Mouse (Mus musculus) spleen, postnatal 10 days (tissue): ENCODE measurements around the gene Nfya.

Source experiments
- DNase-seq, 2 experiments: peaks; one replicate each; pipeline ENCODE4 v3.0.0; 2021 to 2022; ENCODE audit warnings: low spot score in 2 of 2

Nfya gene

DNA sequence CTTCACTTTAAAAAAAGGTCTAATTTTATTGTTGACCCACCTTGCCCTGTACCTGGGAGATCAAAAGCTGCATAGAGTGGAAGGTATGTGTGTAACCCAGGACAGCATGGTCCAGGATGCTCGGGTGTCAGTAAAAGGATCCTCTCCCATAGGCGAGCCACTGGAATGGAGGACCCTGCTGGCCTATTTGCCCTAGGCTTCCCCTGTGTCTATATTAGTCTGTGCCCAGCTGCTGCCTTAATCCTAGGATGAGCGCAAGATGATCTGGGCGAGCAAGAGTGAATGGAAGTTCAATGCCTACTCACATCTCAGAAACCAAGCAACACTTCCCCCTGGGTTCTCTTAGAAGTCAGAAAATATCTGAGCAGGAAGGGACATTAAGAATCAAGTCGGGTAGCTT is 21.3 kb upstream of the Nfya start:
- DNase-seq, result no peak

DNA sequence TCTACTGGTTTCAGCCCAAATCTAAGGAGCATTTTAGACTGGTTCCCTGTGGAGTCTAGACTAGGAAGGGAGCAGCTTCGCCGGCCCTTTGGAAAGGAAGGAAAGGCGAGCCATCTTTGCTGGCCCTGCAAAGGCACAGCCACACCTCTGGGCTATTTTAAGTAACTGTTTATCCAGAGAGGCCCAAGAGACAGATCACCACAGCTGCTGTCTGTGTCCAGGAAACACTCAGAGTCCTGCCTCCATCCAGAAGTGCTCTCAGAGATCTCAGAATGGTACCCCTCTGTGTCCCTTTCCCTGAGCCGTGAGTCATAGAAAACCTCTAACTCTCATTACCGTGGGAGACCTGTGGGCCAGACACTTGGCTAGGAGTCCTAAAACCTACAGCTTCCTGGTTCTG is 20.7 kb upstream of the Nfya start:
- DNase-seq, result no peak

DNA sequence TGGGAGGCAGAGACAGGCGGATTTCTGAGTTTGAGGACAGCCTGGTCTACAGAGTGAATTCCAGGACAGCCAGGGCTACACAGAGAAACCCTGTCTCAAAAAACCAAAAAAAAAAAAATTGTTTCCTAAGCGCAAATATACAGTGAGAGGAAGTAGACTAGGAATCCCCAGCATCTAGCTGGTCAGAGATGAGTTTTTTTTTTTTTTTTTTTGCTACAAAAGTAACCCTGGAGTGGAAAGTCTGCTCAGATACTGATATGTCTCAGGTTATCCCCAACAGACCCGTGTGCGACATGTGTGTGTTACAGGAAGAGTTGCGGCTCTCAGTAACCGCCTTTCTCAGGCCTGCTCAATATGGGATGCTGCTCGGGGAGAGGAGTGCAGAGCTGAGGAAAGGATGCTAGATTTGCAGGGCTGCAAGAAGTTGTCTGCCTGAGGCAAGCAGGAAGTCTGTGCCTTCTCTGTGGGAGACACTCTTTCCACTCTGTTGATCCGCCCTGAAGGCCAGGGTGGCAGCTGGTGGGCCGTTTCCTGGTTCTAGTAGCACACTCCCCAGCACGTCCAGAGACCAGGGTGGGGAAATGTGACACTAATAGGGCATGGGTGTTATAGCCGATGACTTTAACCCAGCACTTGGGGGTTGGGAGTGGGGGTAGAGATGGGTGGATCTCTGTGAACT is 18.3 kb upstream of the Nfya start:
- DNase-seq, result peak in 1 of 2 experiments; percentile 61

DNA sequence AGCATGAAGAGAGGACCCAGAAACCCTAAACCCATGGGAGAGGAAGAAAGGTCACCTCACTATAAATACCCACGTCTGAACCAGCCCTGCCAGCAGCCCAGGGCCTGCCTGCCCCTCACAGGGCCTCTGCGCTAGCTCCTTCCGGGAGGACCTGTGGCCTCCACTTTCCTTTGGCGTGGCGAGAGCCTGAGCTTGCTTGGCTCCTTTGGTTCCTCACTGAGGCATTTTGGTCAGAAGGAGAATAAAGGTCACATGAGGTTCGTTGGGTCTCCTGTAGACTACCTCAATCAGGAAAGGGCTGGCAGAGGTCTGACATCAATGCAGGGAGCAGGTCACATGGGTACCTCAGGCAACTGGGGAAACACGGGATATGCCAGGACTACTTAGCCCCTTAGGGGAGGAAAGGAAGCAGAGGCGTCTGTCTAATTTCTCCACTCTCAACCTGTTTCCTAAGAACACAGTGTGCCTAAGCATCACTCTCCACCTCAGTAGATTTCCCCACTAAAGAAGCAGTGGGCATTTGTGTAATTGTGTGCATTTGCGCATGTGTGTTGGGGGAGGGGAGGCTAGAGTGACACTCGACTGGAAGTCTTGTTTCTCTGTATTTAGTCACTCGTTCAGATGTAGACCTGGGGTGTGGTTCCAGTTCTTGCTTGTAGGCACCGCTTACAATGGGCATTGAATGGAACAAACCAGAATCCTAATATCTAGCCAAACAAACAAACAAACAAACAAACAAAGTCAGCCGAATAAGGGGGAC is 17.5 kb upstream of the Nfya start:
- DNase-seq, result peak in 1 of 2 experiments; percentile 61

DNA sequence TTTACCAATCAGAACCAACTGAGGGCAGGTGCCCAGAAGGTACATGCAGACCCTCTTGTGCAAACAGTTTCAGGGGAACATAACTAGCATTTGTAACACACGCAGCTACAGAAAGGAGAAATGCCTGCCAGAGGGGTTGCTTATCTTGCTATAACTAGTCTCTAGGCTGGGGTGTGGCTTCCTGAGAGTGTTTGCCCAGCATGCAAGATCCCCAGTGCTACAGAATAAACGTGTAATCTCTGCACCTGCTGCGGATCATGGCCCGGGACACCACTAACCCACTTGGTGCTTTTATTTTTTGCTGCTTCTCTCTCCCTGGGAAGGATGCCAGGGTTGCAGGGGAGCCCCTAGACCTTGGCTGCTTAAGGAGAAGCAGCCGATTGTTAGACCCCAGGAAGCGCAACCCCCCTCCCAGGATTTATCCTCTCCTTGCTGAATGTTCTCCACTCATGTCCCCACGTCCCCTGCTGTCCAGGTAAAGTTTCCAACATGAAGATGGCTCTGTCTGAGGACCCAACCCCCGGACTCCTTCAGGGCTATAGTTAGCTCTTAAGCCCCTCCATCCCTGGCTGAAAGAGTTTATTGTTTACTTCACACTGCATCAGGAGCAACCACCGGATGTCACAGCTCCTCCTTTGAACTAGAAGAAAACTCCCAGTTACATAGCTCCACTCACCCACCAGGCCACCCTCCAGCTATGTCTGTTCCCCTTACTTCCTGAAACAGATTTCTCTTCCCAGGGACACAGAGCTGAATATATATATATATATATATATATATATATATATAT is 16.3 kb upstream of the Nfya start:
- peak in 1 of 2 experiments; percentile 64 for DNase-seq

DNA sequence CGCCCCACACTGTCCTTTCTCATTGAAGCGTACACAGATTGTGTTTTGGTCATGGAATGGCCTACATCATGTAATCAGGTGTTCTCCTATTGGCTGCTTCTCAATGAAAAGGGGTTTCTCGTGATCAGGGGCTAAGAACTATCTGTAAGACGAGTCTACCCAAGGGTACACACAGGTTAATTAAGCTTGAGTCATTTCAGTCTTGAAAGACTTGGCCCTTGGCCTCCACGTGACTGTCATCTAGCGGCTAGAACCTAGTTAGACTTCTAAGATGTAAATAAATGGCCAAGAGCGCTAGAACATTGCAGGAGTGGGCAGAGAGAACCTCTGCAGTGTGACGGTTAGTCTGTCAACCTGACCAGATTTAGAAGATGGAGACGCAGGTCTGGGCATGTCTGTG is 14.5 kb upstream of the Nfya start:
- DNase-seq, result no peak

DNA sequence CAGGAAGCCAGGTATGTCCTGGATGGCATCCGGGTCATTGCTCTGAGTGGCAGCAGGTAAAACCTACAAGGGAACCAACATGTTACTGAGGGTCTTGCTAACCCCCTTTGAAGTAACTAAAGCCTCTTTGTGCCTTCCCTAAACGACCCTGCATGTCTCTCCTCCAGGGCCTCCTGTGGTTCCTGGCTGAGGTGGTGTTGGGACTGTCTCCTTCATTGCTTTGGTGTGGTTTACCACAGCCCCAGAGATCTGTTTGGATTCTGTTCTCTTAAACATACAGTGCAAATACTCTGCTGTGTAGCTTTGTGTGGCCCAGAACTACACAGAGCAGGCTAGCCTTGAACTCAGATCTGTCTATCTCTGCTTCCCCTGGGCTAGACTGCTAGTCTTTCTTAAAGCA is 9.9 kb upstream of the Nfya start:
- DNase-seq, result no peak

DNA sequence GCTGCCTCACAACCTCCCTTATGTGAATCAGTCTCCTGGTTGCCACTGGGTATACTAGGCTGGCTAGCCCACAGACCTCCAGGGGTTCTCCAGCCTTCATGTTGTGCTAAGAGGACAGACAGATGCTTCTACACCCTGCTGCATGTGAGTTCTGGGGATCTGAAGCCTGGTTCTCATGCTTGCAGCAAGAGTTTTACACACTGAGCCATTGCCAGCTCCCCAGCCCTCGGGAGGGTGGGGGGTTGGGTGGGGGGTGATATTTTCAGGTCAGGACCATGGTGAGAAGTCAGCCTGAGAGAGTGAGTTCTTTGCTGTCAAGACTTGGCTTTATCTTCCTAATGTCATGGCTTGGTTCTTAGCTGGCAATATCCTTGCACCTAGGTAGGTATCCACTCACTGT is 9.1 kb upstream of the Nfya start:
- DNase-seq, result no peak

DNA sequence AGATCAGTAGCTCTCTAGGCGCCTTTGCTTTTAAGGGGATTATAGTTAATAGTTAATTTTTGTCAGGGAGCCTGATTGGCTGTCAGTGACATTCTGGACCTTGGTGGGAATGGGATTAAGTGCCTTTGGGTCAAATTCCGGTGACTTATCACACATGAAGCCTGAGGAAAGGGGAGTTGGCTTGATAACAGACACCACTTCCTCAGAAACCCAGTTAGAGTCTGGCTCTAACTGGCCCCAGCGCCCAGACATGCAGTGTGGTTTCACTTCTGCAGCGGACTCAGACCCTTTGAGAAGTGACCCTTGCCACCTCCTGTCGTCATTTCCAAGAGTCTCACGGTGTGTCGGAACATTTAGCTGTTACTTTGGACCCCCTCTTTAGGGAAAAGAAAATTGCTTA is 8.5 kb upstream of the Nfya start:
- DNase-seq, result no peak

DNA sequence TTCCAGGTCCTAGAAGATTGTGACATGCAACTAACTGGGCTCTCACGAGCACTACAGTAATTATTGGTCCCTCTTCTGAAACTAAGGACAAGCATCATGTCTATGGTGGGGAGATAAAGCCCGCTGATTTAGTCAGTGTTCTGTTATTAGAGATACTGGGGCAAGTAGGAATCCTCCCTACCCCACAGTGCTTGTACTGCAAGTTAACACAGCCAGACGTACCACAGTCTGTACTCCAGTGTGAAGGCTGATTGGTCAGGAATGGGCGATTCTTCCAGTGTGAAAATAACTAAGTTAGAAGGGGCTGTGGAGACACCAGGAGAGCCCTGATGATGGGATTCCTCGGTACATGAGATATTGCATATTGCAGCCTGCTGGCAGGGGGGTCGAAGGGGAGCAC is 7.8 kb upstream of the Nfya start:
- DNase-seq, result no peak

DNA sequence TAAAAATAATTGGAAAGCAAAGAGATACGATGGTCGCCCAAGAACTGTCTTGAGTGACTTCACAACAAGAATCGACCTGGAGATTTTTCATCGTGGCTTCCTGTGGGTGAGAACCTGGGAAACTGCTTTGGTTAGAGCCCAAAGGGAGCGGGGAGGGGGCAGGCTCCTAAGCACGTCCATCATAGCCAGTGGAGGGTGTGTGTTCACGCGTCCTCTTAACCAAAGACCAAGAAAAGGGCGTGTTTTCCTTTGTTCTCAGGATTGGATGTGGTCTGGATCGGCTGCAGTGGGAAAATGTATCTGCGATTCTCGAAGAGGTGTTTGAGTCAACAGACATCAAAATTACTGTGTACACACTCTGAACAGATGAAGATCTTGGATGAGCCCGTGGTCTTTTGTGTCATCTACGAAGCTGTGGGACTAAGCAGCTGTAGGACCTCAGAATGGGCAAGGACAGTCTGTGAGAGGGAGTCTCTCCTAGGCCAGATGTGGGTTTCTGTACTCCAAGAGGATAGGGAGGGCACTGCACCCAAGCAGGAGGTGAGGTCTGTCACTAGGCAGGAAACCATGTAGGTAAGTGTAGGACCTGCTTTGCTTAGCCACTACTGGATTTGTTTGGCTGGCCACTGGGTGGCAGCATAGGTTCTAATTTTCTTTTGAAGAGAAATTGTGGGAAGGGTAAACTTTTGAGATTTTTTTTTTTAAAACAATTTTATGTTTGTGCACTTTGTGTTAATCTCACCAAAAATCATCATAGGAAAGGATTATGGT is 6.9 kb upstream of the Nfya start:
- DNase-seq, result peak; percentile 57 to 81

DNA sequence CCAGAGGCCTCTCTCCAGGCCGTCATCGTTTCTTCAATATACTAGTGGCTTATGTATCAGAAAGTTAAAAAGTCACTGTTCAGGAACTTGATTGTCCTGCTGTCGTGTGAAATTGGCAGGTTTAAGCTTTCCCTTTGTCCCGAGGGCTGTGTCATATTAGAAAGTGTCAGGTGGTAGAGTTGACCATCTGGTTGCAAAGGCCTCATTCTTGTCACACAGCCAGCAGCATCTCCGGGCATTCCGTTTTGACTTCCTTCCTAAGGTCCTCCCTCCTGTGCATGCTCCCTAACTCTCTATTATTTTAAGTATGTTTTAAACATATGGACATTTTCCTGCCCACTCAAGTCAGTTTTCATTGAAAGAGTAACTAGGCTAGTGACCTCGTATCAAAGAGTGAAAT is 6.3 kb upstream of the Nfya start:
- DNase-seq, result no peak

DNA sequence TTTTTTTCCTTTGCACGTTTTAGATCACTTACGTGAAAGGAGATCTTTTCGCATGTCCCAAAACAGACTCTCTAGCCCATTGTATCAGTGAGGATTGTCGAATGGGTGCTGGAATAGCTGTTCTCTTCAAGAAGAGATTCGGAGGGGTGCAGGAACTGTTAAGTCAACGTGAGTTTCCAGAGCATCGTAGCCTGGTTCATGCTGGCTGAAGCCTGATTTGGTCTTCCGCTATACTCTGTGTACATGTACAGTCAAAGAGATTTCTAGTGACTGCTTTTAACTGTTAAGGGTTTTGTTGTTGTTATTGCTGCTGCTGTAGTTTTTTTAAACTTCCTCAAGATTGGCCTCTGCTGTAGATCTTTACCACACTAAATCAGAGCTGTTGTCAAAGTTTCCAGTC is 1.5 kb upstream of the Nfya start:
- no peak for DNase-seq

DNA sequence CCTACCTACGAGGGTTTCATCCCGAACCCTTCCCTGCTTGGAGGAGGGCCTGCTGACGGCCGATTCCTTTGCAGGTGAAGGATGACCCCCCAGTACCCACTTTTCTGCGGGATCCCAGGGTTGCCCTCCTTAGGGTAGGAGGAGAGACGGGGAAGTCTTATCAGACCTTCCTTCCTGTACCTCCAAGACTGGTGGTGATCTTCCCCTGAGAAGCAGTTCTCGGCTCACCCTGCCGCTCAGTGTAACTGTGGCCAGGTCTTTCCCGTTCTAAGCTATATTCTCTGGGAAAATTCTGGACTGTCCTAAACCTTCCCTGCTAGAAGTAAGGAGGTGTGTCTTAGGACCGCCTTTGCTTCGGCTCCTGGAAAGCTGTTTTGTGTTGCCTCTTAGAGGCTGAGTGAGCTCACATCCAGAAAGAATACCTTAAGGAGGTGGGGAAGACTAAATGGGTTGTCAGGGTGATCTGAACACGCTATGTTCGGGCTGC is 636 bp upstream of the Nfya start:
- no peak for DNase-seq

DNA sequence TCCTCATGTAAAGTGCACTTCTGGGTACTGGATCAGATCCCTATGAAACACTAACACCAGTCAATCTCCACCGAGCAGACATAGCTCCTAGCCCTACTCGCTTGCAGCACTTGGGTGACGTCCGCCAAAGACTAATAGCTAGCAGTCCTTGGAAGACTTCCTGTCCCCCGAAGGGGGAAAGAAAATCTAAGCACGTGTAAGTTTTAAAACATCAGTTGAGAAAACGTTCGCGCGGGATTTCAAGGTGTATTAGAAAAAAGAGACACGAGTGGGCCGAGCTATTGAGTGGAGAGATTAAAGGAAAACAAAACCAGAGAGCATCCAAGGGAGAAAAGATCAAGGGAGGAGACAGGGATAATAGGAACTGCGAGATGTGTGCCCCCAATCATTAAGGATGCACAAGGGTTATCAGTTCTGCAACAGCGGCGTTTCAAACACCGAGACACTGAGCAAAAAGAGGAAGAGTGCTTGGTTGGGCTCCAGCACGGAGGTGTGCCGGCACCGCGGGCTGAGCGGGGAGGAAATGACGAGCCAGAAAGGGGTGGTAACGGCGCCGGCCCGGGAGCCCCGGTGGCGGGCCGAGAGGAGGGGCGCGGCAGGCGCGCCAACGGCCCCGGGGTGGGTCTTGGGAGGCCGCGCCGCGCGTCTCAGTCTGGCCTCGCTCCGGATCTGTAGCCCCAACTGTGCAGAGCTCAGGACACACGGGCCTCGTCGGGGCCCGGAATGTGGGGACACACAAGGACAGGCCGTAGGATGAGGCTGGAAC is 997 bp downstream of the Nfya start:
- DNase-seq, result peak; percentile 82 to 89

DNA sequence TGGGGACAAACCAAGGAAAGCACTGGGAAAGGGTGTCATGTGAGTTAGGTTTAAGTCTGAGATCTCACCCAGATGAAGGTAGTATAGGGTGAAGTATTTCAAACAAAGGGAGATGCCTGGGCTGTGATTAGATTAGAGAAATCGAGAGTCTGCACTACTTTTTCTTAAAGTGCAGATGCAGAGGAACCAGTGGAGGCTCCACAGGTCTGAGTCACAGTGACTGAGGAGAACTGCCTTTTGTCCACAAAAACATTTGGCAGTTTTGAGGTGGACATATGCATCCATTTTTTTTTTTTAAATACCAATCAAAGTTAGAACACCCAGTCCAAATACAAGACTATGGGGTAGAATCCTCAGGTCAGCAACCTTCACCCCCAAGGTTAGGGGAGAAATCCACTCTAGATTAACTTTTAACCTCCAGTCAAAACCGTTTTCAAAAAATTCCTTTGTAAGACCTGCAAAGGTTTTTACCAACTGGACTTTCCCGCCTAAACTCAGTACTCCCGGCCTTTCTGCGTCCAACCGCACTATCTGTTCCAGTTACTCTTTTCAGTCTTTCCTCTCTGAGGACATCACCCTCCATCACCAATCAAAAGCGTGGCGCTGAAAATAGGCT is 1.7 kb downstream of the Nfya start:
- DNase-seq, result no peak

DNA sequence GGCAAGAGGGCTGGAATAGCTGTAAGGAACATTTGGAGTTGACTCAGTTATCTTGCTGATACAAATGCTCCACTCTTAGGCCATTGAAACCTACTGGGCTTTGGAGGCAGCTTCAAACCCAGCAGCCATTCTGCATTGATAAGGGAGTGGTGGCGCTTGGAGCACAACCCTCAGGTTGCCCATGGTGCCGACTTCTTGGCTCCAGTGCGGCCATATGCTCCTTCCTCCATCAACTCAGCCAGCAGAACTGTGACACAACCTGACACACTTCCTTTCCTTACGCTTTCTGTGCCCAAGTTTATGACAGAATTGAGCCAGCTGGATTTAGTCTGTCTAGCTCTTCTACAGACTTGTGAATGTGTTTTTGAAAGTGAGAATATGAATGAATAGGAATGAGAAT is 2.6 kb downstream of the Nfya start:
- DNase-seq, result peak in 1 of 2 experiments; percentile 41

DNA sequence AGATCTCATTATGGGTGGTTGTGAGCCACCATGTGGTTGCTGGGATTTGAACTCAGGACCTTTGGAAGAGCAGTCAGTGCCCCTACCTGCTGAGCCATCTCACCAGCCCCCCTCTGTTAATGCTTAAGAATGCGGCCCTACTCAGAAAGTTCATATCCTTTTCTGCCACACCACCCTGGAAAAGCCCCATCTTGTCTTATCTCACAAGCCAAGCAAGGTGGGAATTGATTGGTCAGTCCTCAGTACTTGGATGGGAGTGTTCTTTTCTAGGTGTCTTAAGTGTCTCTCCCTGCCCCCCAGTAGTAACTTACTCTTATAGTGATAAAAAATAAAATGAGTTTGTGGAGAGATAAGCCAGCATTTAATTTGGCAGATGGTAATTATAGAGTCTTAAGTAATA is 5.0 kb downstream of the Nfya start:
- DNase-seq, result no peak

DNA sequence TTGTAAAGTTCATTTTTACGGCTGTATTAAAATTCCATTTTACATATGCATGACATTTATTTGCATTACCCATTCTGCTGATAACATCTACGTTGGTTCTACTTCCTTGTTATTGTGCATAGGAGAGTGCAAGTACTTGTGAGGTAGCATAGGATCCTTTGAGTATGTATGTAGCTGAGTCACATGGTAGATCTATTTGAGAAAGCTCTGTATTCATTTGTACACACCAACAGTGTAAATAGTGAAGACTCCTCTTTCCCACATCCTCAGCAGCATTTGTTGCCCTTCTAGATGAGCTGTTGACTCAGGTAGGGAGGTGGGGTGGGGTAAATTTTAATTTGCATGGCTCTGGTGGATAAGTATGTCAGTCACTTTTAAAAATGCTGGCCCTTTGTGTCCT is 5.9 kb downstream of the Nfya start:
- DNase-seq, result no peak

DNA sequence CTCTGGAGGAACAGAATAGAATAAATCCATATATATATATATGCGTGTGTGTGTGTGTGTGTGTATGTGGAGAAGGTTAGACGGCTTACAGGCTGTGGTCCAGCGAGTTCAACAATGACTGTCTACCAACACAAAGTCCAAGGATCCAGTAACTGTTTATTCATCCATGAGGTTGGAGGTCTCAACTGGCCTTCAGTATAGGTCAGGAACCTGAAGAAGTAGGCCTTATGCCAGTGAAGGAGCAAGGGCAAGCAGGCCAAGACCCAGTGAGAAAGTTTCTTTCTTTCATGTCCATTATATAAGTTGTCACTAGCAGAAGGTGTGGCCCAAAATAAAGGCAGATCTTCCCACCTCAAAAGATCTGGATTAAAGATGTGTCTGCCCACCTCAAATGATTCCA is 7.0 kb downstream of the Nfya start:
- no peak for DNase-seq

DNA sequence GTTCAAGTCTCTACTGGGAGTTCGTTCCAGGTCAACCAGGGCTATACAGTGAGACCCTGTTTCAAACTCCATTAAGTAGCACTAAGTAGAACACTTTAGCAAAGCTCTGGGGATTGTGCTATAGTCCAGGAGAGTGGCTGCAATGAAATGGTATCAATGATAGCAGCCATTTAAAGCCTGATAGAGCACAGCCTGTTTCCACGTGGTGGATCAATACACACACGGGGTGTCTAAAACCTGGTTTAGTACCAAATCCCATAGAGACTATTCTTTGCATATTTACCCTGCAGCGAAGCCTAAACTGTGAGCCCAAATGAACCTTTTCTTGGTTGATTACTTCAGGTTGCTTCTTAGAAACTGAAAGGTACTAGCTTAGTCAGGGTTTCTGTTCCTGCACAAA is 8.0 kb downstream of the Nfya start:
- no peak for DNase-seq
